ENCODE assay signal across 16 mouse cellular contexts in genomic region chr2:114173248-114173647, GRCm38 (mm10).
"Had no signal": no experiment of that assay in that cellular context is flagged by ENCODE, and none has a peak within 500 bp of the region (broad histone marks: within the 10 kb centered on the region; RNA-seq: fewer than 3 reads in every experiment).

No protein-coding gene starts in this region.

- H3K27me3 ChIP-seq: kidney, embryonic 15.5 days; limb, embryonic 12.5 days; midbrain, embryonic 15.5 days; neural tube, embryonic 13.5 days had no signal

- H3K27ac ChIP-seq: kidney, embryonic 15.5 days; left cerebral cortex, adult 2 months; limb, embryonic 12.5 days; midbrain, embryonic 15.5 days; neural tube, embryonic 13.5 days had no signal

- H3K9ac ChIP-seq: midbrain, embryonic 15.5 days had no signal

- DNase-seq: kidney, adult 2 months; kidney, postnatal 25 days; lung, adult 18-20 months; lung, postnatal 10 days; lung, postnatal 4 days; retina, postnatal 1 day; right cerebral cortex, postnatal 4 days; spleen, adult 18-20 months; thymus, adult 2 months; thymus, postnatal 25 days had no signal

- H3K9me3 ChIP-seq: kidney, embryonic 15.5 days; limb, embryonic 12.5 days; midbrain, embryonic 15.5 days; neural tube, embryonic 13.5 days had no signal

- ATAC-seq: intestine, embryonic 16.5 days; midbrain, embryonic 15.5 days had no signal

- H3K4me3 ChIP-seq: left cerebral cortex, adult 2 months had no signal
